Mouse (Mus musculus): ENCODE data around the gene Bak1. TPM values are rescaled to one million over a fixed set of nuclear protein-coding genes. Genes with fewer than 3 reads are reported as not detected.

Gene Bak1
- polyA plus RNA-seq, 1 experiment from 2014 or later: 8.2 TPM

DNA sequence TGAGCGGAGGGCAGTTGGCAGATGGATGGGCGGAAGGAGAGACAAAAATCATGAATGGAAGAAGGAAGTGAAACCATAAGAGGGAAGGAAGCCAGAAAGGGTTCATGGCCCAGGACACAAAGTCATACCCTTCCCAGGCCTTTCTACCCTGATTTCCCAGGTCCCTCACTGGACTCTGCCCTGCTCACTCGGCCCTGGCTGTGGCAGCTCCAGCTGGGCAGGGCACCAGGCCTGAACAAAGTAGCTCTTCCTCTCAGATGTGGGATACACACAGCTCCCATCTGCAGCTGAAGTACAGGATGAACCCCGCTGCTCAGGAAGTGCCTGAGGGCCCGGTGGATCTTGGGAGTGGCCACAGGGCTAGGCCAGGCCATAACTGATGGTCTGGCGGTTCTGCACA, 14.0 kb upstream of the Bak1 start:
- H3K4me1 ChIP-seq (ENCODE audit: control insufficient read depth, insufficient read depth, low read length): peaks cover 18% of the 10 kb centered on the region
- H3K4me3 ChIP-seq (ENCODE audit: low read depth, low read length): no peak overlapping the region
- no peak for ATAC-seq (ENCODE audit: insufficient read depth, low FRiP score, low TSS enrichment)
- no peak overlapping the region for H3K4me2 ChIP-seq (ENCODE audit: low read depth)
- WGBS: 57% methylated on average over 6 of the region's 6 CpGs
- no peaks in the 10 kb centered on the region for H3K36me3 ChIP-seq (ENCODE audit: control insufficient read depth, insufficient read depth, low read length)
- DNase-seq (ENCODE audit: low spot score): no peak
- H3K27me3 ChIP-seq (ENCODE audit: control insufficient read depth, insufficient read depth, low read length): no peaks in the 10 kb centered on the region
- H3K9me3 ChIP-seq (ENCODE audit: control insufficient read depth, low read length): no peaks in the 10 kb centered on the region
- H3K9ac ChIP-seq (ENCODE audit: low read length): 0 out of 2 replicates have a peak overlapping the region, but pooled peaks have one; percentile 6
- H3K27ac ChIP-seq (ENCODE audit: low read depth, low read length): no peak overlapping the region

DNA sequence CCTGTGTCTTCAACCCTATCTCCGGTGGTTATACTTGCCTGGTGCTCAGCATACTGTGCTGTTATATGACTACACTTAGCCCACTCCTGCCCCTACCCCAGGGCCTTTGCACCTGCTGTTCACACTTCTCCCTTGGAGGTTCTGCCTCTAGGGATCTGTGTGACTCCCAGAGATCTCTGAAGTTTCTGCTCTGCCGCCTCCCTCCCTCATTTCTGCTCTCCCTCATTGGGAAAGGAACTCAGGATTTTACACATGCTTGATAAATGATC, 12.9 kb upstream of the Bak1 start:
- no peaks in the 10 kb centered on the region for H3K36me3 ChIP-seq (ENCODE audit: control insufficient read depth, insufficient read depth, low read length)
- H3K9ac ChIP-seq (ENCODE audit: low read length): no peak overlapping the region
- no peak overlapping the region for H3K4me3 ChIP-seq (ENCODE audit: low read depth, low read length)
- WGBS: 79% methylated on average over 2 of the region's 2 CpGs
- no peaks in the 10 kb centered on the region for H3K9me3 ChIP-seq (ENCODE audit: control insufficient read depth, low read length)
- H3K4me2 ChIP-seq (ENCODE audit: low read depth): no peak overlapping the region
- peaks cover 18% of the 10 kb centered on the region for H3K4me1 ChIP-seq (ENCODE audit: control insufficient read depth, insufficient read depth, low read length)
- no peaks in the 10 kb centered on the region for H3K27me3 ChIP-seq (ENCODE audit: control insufficient read depth, insufficient read depth, low read length)
- no peak for DNase-seq (ENCODE audit: low spot score)
- no peak overlapping the region; the same call in 1 of the 2 replicates for H3K27ac ChIP-seq (ENCODE audit: low read depth, low read length)
- ATAC-seq (ENCODE audit: insufficient read depth, low FRiP score, low TSS enrichment): no peak

DNA sequence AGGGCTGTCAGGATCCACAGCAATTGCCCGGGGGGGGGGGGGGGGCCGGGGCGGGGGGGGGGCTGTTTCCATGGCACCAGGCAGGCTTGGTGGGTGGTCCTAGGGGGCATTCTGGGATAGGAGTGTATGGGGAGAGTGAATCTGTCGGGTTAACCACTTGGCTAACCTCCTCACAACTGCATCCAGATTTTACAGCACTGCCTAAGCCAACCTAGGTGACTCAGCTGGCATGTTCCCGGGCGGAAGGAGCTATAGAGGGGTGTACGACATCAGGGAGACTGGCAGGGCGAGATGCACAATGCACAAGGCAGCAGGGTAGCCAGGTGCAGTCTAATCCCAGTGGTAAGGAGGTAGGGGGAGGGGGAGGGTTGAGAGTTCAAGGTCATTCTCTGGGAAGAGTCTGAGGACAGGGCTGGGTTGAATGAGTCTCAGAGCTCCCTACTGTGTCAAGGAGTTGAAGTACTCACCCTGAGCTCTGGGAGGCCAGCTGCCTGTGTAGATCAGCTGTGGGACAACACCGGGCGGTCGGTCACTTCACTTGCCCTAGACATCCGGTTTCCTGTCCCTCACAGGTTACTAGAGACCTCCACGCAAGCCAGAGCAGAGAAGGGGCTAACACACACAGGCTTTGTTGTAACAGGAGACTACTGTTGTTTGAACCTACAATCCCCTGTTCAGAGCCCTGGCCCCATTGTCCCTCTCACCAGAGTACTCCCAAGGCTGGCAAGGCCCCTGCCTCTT, 12.4 kb upstream of the Bak1 start:
- Histone ChIP-seq H3K4me1 (ENCODE audit: control insufficient read depth, insufficient read depth, low read length) (peaks cover 18% of the 10 kb centered on the region), H3K27ac (ENCODE audit: low read depth, low read length) (peak overlapping the region; percentile 56), H3K36me3 (ENCODE audit: control insufficient read depth, insufficient read depth, low read length) (no peaks in the 10 kb centered on the region), H3K9me3 (ENCODE audit: control insufficient read depth, low read length) (no peaks in the 10 kb centered on the region), H3K4me2 (ENCODE audit: low read depth) (no peak overlapping the region), H3K4me3 (ENCODE audit: low read depth, low read length) (no peak overlapping the region), H3K9ac (ENCODE audit: low read length) (no peak overlapping the region), H3K27me3 (ENCODE audit: control insufficient read depth, insufficient read depth, low read length) (no peaks in the 10 kb centered on the region)
- no peak for ATAC-seq (ENCODE audit: insufficient read depth, low FRiP score, low TSS enrichment)
- DNase-seq (ENCODE audit: low spot score): no peak
- WGBS: 52% methylated on average over 12 of the region's 13 CpGs

DNA sequence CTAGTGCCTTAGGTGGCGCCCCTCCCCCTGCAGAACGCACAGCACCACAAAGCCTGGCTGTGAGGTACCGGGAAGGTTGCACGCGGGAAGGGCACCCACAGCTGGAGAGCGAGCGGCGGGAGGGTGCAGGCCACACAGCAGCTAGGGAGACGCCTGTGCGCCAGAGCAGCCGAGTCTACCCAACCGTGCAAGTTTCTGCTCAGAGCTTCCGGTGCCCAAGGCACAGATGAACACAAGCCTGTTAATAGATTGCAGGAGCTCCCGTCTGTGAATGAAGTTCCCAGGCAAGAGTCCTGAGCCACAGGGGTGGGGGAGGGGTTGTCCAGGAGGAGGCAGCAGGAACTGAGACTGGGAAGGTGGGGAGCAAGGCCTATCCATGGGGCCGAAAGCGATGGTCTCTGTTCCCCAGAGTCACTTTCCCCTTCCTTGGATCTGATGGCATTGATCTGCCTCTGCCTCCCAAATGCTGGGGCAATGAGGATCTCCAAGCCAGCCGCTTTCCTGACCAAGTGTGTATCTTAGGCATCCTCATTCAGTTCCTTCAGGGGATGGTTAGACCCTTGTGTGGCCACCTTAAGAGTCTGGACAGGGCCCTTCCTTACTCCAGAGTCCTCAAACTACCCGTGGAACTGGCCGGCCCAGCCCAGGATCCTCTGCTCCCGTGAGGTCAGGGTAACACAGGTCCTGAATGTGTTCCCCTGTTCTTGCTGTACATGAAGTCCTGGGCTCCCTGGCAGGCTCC, 11.7 kb upstream of the Bak1 start:
- H3K4me1 ChIP-seq (ENCODE audit: control insufficient read depth, insufficient read depth, low read length): peaks cover 18% of the 10 kb centered on the region
- no peaks in the 10 kb centered on the region for H3K9me3 ChIP-seq (ENCODE audit: control insufficient read depth, low read length)
- no peak overlapping the region for H3K4me3 ChIP-seq (ENCODE audit: low read depth, low read length)
- DNase-seq (ENCODE audit: low spot score) (peak; percentile 69), ATAC-seq (ENCODE audit: insufficient read depth, low FRiP score, low TSS enrichment) (no peak)
- H3K27me3 ChIP-seq (ENCODE audit: control insufficient read depth, insufficient read depth, low read length): no peaks in the 10 kb centered on the region
- peak overlapping the region; percentile 24; the same call in 1 of the 2 replicates for H3K4me2 ChIP-seq (ENCODE audit: low read depth)
- H3K36me3 ChIP-seq (ENCODE audit: control insufficient read depth, insufficient read depth, low read length): no peaks in the 10 kb centered on the region
- H3K9ac ChIP-seq (ENCODE audit: low read length): peak overlapping the region; percentile 40
- 11% methylated on average over 20 of the region's 20 CpGs for WGBS
- H3K27ac ChIP-seq (ENCODE audit: low read depth, low read length): peak overlapping the region; percentile 56

DNA sequence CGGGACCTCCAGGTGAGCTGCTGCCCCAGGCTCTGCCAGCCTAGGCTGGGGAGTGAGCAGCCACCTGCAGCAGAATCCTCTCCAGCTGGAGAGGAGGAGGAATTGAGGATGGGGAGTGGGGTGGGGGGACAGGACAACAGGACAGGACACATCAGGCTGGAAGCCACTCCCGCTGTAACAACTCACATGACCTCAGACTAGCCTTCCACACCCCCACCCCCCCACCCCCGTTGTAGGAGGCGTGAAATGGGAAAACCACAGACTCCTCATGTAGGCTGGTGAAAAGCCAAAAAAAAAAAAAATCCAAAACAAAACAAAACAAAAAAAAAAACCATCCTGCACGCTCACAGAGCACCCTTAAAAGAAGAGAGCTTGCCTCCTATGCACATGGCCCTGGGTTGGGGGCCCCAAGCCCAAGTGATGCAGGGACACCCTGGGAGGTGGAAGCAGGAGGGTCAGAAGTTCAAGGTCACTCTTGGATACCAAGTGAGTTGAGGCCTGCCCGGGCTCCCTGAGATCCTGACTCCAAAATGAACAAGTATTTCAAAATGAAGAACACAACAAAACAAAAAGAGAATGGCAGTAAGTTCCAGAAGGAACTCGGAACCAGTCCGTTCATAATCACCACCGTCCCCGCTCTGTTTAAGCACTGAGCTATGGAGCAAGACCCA, 10.8 kb upstream of the Bak1 start:
- Histone ChIP-seq H3K9ac (ENCODE audit: low read length) (no peak overlapping the region), H3K4me2 (ENCODE audit: low read depth) (no peak overlapping the region), H3K27me3 (ENCODE audit: control insufficient read depth, insufficient read depth, low read length) (no peaks in the 10 kb centered on the region), H3K9me3 (ENCODE audit: control insufficient read depth, low read length) (no peaks in the 10 kb centered on the region), H3K36me3 (ENCODE audit: control insufficient read depth, insufficient read depth, low read length) (no peaks in the 10 kb centered on the region), H3K27ac (ENCODE audit: low read depth, low read length) (no peak overlapping the region), H3K4me3 (ENCODE audit: low read depth, low read length) (no peak overlapping the region), H3K4me1 (ENCODE audit: control insufficient read depth, insufficient read depth, low read length) (peaks cover 18% of the 10 kb centered on the region)
- 62% methylated on average over 10 of the region's 10 CpGs for WGBS
- DNase-seq (ENCODE audit: low spot score) (no peak), ATAC-seq (ENCODE audit: insufficient read depth, low FRiP score, low TSS enrichment) (no peak)

DNA sequence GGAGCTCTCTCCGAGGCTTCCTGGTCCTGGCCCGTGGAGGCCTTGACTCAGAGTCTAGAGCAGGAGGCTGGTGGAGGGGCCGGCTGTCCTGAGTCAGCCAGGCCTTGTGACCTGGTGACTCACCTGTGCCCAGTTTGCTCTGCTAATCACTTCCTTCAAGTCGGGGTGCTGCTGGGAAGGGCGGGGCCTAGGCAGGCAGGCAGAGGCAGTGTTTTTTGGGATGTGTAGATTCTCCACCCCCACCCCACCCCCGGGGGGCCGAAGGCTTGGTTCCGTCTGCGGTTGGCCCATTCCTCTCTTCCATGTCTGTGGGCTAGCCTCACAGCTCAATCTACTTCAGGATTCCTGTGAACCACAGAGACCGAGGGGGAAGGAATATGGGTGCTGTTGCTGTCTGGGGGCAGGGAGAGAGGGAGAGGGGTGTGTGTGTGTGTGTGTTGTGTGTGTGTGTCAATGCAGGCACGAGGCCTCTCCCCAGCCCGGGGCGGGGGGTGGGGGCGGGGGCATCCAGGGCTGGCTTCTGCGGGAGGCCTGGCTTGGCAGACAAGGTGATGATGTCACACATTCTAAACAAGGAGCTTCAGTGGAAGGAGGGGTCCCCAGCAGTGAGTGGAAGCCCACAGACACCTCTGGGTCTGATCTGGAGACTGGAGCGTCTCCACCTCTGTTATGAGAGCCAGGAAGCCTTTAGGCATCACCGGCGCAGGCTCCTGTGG, 9.7 kb upstream of the Bak1 start:
- Histone ChIP-seq H3K27ac (ENCODE audit: low read depth, low read length) (no peak overlapping the region), H3K4me2 (ENCODE audit: low read depth) (no peak overlapping the region), H3K27me3 (ENCODE audit: control insufficient read depth, insufficient read depth, low read length) (no peaks in the 10 kb centered on the region), H3K9me3 (ENCODE audit: control insufficient read depth, low read length) (no peaks in the 10 kb centered on the region), H3K9ac (ENCODE audit: low read length) (no peak overlapping the region), H3K4me3 (ENCODE audit: low read depth, low read length) (no peak overlapping the region), H3K36me3 (ENCODE audit: control insufficient read depth, insufficient read depth, low read length) (no peaks in the 10 kb centered on the region), H3K4me1 (ENCODE audit: control insufficient read depth, insufficient read depth, low read length) (peaks cover 18% of the 10 kb centered on the region)
- no peak for DNase-seq (ENCODE audit: low spot score)
- no peak for ATAC-seq (ENCODE audit: insufficient read depth, low FRiP score, low TSS enrichment)
- 51% methylated on average over 18 of the region's 18 CpGs for WGBS

DNA sequence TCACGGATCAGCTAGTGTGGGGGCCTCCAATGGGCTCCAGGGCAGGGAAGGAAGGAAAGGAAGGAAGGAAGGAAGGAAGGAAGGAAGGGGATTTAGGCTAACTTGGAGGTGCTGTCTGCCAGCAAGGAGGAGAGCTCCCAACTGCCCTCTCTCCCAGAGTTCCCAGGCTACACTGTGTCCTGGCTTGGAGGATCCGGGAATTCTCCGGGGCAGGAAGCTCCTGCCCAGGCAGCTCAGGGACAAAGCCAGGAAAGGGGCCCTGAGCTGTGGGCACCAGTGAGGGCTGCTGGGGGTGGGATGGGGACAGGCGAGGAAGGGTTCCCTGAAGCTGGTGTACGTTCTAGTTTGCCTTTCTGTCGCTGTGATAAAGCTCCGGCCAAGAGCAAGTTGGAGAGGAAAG, 7.7 kb upstream of the Bak1 start:
- 78% methylated on average over 7 of the region's 7 CpGs for WGBS
- Histone ChIP-seq H3K9me3 (ENCODE audit: control insufficient read depth, low read length) (no peaks in the 10 kb centered on the region), H3K4me1 (ENCODE audit: control insufficient read depth, insufficient read depth, low read length) (peaks cover 15% of the 10 kb centered on the region), H3K9ac (ENCODE audit: low read length) (no peak overlapping the region), H3K36me3 (ENCODE audit: control insufficient read depth, insufficient read depth, low read length) (no peaks in the 10 kb centered on the region), H3K4me3 (ENCODE audit: low read depth, low read length) (no peak overlapping the region), H3K4me2 (ENCODE audit: low read depth) (no peak overlapping the region), H3K27me3 (ENCODE audit: control insufficient read depth, insufficient read depth, low read length) (no peaks in the 10 kb centered on the region), H3K27ac (ENCODE audit: low read depth, low read length) (no peak overlapping the region)
- DNase-seq (ENCODE audit: low spot score) (no peak), ATAC-seq (ENCODE audit: insufficient read depth, low FRiP score, low TSS enrichment) (no peak)

DNA sequence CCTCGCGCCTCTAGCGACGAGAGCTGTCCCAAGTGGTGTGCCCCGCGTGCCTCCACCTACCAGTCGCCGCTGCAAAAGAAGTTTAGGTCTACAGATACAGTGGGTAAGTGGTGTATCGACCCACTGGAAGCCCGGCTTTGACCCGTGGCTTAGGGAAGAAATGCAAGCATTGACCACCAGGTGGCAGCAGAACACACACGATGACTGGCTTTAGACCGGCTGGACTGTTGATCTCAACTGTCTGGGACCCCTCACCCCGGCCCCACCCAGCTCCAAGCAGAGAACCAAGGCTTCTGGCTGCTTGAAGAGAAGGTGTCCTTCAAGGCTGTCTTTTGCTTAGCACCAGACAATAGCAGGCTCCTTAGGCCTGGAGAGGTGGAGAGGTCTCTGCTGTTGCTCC, 4.1 kb upstream of the Bak1 start:
- ATAC-seq (ENCODE audit: insufficient read depth, low FRiP score, low TSS enrichment): 0 out of 2 replicates have a peak, but pooled peaks have one; percentile 22
- H3K4me2 ChIP-seq (ENCODE audit: low read depth): peak overlapping the region; percentile 15; the same call in 1 of the 2 replicates

More for the DNA sequence above, 4.1 kb upstream of the Bak1 start:
- 3% methylated on average over 14 of the region's 14 CpGs for WGBS
- Histone ChIP-seq H3K9ac (ENCODE audit: low read length) (no peak overlapping the region), H3K27me3 (ENCODE audit: control insufficient read depth, insufficient read depth, low read length) (no peaks in the 10 kb centered on the region), H3K9me3 (ENCODE audit: control insufficient read depth, low read length) (no peaks in the 10 kb centered on the region), H3K36me3 (ENCODE audit: control insufficient read depth, insufficient read depth, low read length) (no peaks in the 10 kb centered on the region), H3K27ac (ENCODE audit: low read depth, low read length) (no peak overlapping the region), H3K4me1 (ENCODE audit: control insufficient read depth, insufficient read depth, low read length) (peaks cover 2% of the 10 kb centered on the region), H3K4me3 (ENCODE audit: low read depth, low read length) (no peak overlapping the region)
- DNase-seq (ENCODE audit: low spot score): peak; percentile 89
